Mouse (Mus musculus) megakaryocyte, embryonic 14.5 days (primary cell): ENCODE data around the gene Art2b. TPM values are rescaled to one million over a fixed set of nuclear protein-coding genes. Genes with fewer than 3 reads are reported as not detected.
"Not testable (repeated sequence)": the region's sequence is repeated elsewhere in the genome, so short reads cannot be mapped to it uniquely, and the experiment has no call there.

Source experiments
- H3K27me3 ChIP-seq: replicated peaks from 2 replicates; pipeline ENCODE3; 2012; ENCODE audit warnings: inconsistent platforms
- H3K36me3 ChIP-seq: replicated peaks from 2 replicates; pipeline ENCODE3; 2012; ENCODE audit warnings: low read length, inconsistent platforms, mixed read lengths
- H3K4me1 ChIP-seq: 2 replicates; pipeline ENCODE4 v1.6.1; 2012; ENCODE audit warnings: inconsistent platforms
- H3K4me3 ChIP-seq: replicated peaks from 2 replicates; pipeline ENCODE3; 2012; ENCODE audit warnings: moderate library complexity, mild to moderate bottlenecking, inconsistent platforms
- H3K9me3 ChIP-seq: 2 replicates; pipeline ENCODE4 v1.6.1; 2012; ENCODE audit warnings: inconsistent platforms
- FLI1 ChIP-seq: IDR thresholded peaks from 2 replicates; pipeline ENCODE4 v1.6.1; 2012; ENCODE audit warnings: low read length, inconsistent platforms, mixed read lengths
- GATA1 ChIP-seq: IDR thresholded peaks from 3 replicates; pipeline ENCODE4 v1.6.1; 2012; ENCODE audit warnings: mixed read lengths, low read length, inconsistent platforms, borderline replicate concordance
- polyA plus RNA-seq: library from polyadenylated mRNA; stranded (reverse); fragments of >175 nt; gene quantifications from 2 replicates; pipeline ENCODE4 v1.2.3, GENCODE M21; 2012; ENCODE audit warnings: low replicate concordance; ENCODE audit not compliant: insufficient read depth

Gene Art2b
- not detected in 2 replicates for polyA plus RNA-seq

DNA sequence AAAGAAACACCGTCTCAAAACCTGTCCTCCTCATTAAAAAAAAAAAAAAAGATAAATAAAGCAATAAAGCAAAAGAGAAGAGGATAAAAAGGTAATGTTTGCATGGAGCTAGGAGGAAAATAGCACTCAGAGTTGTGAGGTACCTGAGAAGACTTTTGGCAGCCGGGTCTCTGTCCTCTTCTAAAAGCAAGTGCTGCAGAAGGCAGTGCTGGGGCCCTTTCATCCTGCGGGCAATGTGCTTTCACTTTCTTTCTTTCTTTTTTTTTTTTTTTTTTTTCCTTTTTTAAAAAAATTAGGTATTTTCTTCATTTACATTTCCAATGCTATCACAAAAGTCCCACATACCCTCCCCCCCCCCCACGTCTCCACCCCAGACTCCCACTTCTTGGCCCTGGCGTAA, at the start of gene Art2b:
TSS of gene Art2b (minus strand) at position 193 of the 400 bp plus-strand sequence.
- Histone ChIP-seq H3K36me3 (no peaks in the 10 kb centered on the region), H3K4me3 (no peak within 1 kb of the TSS), H3K27me3 (peaks cover 8% of the 10 kb centered on the region), H3K9me3 (no peaks in the 10 kb centered on the region), H3K4me1 (no peaks in the 10 kb centered on the region)
- TF ChIP-seq GATA1 (no peak), FLI1 (no peak)

DNA sequence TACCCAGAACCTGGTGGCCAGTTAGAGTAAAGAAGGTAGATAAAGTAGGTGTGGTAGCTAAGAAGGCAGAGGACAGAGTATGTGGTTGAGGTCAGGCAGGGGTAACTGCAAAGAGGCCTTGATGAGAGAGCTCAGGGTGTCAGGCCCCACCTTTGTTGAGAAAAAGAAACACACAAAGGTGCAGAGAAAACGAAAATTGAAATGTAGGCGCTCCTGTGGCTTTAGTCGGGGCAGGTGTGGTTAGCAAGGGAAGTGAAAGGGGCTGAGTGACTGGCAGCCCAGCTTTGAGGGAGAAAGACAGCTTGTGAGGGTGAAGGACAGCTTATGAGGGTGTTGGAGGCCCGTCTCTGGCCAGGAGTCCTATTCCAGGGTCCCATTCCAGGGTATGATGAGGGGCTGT, 49.1 kb upstream of the Art2b start:
- no peak overlapping the region for H3K4me3 ChIP-seq
- H3K4me1 ChIP-seq: no peaks in the 10 kb centered on the region
- no peaks in the 10 kb centered on the region for H3K36me3 ChIP-seq
- TF ChIP-seq GATA1: no peak
- no peak for TF ChIP-seq FLI1
- peaks cover 22% of the 10 kb centered on the region for H3K27me3 ChIP-seq
- peaks cover 22% of the 10 kb centered on the region for H3K9me3 ChIP-seq

DNA sequence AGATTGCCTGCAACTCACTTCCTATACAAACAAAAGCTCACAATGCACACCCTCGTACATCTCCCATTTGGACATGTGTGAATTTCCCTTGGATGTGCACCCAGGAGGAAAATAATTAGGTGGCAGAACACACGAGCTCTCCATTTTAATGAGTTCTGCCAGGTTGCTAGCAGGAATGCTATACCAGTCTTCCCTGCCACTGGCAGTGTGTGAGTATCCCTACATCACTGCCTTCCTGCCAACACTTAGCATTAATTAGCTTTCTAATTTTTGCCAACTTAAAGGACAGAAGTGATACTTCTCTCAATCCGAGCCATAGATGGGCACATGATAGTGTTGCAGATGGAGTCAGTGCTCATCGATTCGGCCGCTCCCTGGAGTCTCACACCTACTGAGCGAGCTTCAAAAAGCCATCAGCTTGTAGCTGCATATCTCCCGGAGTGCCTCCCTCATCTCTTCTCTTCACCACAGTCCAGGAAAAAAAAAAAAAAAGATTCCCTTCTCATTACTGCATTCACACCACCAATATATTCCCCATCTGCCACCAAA, 48.3 kb upstream of the Art2b start:
- Histone ChIP-seq H3K4me3 (no peak overlapping the region), H3K36me3 (no peaks in the 10 kb centered on the region), H3K4me1 (no peaks in the 10 kb centered on the region), H3K27me3 (peaks cover 25% of the 10 kb centered on the region), H3K9me3 (peaks cover 22% of the 10 kb centered on the region)
- TF ChIP-seq FLI1 (no peak), GATA1 (no peak)

DNA sequence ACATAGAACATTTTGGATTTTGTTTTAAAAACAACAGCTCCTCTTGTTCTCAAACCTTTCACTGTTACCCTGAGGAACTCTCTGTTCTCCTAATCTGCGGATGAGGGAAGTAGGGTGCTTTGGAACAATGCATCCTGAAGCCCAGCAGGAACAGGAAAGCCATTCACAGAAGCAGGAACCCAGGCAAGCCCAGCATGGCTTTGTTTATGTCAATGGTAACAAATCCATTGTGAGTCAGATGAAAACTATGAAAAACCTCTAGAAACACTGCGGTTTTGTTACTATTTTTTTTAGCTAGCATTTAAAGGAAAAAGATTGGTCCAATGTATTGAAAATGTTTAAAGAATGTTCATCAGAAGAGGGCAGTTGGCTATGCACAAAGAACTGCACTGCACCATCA, 43.1 kb upstream of the Art2b start:
- TF ChIP-seq FLI1 (no peak), GATA1 (no peak)
- Histone ChIP-seq H3K4me1 (peaks cover 7% of the 10 kb centered on the region), H3K4me3 (no peak overlapping the region)

DNA sequence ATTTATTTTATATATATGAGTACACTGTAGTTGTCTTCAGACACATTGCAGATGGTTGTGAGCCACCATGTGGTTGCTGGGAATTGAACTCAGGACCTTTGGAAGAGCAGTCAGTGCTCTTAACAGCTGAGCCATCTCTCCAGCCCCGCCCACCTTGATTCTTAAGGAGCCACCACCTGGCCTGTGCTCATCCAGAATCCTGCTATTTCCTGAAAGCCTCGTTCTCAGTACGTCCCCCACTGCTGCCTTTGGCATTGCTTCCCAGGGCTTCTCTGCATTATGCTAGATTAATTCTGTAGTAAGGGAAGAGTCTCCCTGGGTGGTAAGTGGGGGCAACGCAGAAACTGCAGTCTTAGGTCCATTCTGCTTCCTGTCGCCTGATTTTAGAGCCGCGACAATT, 41.8 kb upstream of the Art2b start:
- not testable (repeated sequence) for H3K9me3 ChIP-seq, H3K4me3 ChIP-seq, H3K36me3 ChIP-seq
- H3K4me1 ChIP-seq: peaks cover 10% of the 10 kb centered on the region
- H3K27me3 ChIP-seq: peaks cover 45% of the 10 kb centered on the region

More for the DNA sequence above, 43.1 kb upstream of the Art2b start:
- Histone ChIP-seq H3K27me3 (peaks cover 41% of the 10 kb centered on the region), H3K9me3 (peaks cover 19% of the 10 kb centered on the region), H3K36me3 (no peaks in the 10 kb centered on the region)

DNA sequence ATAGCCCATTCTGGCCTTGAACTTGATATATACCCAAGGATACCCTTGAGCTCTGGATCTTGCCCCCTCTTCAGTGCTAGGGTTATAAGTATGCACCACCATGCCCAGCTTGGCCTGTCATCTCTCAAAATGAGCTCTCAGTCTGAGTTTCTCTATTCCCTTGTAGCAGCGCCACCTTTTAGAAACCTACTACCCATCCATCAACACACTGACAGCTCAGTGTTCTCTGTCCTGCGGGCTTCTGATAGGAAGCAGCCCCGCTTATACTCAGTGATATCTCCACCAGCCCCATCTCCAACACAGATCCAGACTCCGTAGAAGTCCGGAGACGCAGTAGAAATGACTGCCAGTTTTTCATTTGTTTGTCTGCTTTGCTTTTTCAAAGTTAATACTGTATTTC, 38.9 kb upstream of the Art2b start:
- Histone ChIP-seq H3K36me3 (no peaks in the 10 kb centered on the region), H3K4me3 (no peak overlapping the region), H3K4me1 (peaks cover 15% of the 10 kb centered on the region), H3K9me3 (no peaks in the 10 kb centered on the region), H3K27me3 (peaks cover 41% of the 10 kb centered on the region)
- TF ChIP-seq FLI1 (no peak), GATA1 (no peak)

DNA sequence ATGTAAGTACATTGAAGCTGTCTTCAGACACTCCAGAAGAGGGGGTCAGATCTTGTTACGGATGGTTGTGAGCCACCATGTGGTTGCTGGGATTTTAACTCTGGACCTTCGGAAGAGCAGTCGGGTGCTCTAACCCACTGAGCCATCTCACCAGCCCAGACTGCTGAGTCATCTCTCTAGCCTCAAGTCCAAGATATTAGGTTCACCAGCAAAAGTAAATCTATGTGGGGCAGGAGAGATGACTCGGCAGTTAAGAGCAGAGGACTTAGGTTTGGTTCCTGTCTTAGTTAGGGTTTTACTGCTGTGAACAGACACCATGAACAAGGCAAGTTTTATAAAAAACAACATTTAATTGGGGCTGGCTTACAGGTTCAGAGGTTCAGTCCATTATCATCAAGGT, 36.5 kb upstream of the Art2b start:
- H3K4me3 ChIP-seq, H3K36me3 ChIP-seq, H3K9me3 ChIP-seq: not testable (repeated sequence)
- Histone ChIP-seq H3K27me3 (peaks cover 50% of the 10 kb centered on the region), H3K4me1 (peaks cover 21% of the 10 kb centered on the region)

DNA sequence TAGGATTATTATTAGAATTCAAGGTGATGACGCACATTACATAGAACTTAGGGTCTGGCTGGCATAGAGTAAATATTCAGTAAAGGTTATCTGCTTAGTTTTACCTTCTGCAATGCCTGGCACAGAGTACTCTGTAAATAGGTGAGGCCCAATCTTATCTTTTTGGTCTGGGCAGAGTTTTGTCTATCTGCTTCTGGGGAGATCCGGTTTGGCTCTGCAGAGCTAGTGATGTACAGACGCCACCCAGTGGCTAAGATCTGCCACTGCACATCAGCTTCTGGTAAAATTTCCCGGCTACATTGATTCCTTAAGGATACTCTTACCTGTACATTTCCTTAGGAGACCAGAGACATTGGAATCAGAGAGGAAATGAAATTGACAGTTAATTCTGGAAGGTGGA, 35.0 kb upstream of the Art2b start:
- no peaks in the 10 kb centered on the region for H3K9me3 ChIP-seq
- H3K4me3 ChIP-seq: no peak overlapping the region
- peaks cover 45% of the 10 kb centered on the region for H3K27me3 ChIP-seq
- H3K4me1 ChIP-seq: peaks cover 21% of the 10 kb centered on the region
- no peak for TF ChIP-seq GATA1
- TF ChIP-seq FLI1: no peak
- no peaks in the 10 kb centered on the region for H3K36me3 ChIP-seq

DNA sequence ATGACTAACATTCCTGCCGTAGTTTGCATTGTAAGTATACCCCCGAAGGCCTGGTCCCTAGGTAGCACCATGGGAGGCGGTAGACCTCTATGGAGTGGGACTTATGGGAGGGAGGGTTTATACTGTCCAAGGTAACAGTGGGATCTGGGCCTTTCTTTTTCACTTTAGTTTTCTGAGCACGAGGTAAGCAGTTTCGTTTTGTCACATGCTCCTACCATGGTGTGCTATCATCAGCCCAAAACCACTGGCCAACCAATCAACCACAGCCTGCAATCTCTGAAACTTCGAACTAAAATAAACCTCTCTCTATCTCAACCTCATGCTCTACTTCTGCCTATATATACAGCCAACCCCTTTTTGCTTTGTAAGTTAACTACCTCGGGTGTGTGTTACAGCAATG, 32.9 kb upstream of the Art2b start:
- peaks cover 14% of the 10 kb centered on the region for H3K4me1 ChIP-seq
- no peak for TF ChIP-seq FLI1
- TF ChIP-seq GATA1: no peak
- peaks cover 30% of the 10 kb centered on the region for H3K27me3 ChIP-seq
- no peak overlapping the region for H3K4me3 ChIP-seq
- H3K36me3 ChIP-seq: no peaks in the 10 kb centered on the region
- H3K9me3 ChIP-seq: no peaks in the 10 kb centered on the region

DNA sequence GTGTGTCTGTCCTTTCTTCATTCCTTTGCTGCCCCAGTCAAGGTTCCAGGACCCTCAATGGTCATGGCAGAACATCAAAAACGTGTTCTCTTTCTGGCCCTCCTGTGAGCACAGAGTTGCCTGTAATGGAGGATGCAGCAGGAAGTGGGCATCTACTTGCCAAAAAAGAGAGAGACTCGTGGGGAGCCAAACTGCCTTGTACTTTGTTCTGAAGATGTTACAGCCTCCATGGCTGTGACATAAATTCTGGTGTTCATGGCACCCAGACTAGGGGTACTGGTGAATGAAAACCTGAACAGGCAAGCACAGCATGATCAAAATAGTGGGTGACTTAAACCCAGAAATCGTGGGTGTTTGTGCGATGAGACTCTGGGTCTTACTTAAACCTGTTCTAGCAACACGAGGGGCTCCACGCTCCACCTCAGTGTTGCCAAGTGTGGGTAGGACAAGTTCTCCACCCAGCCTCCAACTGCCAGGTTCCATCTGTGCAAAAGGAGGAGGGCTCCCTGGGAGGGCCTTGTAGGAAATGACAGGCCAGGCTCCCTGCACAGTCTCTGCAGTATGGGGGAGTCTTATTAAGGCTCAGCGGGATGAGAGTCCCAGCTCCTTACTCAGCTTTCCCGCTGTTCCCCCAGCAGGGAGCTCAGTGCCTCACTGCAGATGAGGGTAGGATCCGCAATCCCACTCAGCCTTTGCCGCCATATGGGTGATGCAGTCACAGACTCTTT, 32.2 kb upstream of the Art2b start:
- Histone ChIP-seq H3K4me3 (no peak overlapping the region), H3K9me3 (no peaks in the 10 kb centered on the region), H3K36me3 (no peaks in the 10 kb centered on the region), H3K27me3 (peaks cover 24% of the 10 kb centered on the region), H3K4me1 (peaks cover 11% of the 10 kb centered on the region)
- TF ChIP-seq FLI1: no peak
- TF ChIP-seq GATA1: no peak

DNA sequence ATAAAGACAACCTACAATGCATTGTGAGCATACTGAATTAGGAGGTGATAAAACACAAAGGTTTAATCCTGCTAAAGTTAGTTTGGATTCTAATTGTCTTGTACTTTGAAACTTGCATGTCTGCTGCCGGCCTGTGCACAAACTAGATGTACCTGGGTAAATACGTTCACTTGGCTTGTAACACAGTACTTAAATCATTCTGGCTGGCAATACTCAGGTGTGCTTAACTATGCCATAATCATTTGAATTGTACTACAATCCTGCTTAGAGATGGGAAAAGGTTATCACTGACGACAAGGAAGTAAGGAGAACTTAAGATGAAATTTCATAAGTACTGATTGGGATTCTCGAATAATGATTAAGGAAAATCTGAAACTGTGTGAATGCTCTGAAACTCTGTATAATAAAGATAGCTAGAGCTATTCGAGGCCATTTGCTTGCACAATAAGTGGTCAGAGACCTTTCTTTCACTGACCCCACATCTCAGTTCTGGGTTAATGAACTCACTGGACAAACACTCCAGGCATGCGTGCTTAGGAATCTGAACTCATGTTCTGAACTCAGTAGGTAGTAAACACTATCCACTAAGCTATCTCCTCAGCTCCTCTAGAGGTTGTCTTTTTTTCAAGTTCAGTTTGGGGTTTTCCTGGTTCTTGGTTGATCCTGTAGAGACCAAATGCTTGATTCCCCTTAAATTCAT, 30.9 kb upstream of the Art2b start:
- Histone ChIP-seq H3K36me3 (no peaks in the 10 kb centered on the region), H3K4me3 (no peak overlapping the region), H3K4me1 (peaks cover 8% of the 10 kb centered on the region), H3K9me3 (peaks cover 4% of the 10 kb centered on the region), H3K27me3 (peaks cover 26% of the 10 kb centered on the region)
- no peak for TF ChIP-seq FLI1
- no peak for TF ChIP-seq GATA1
